Mouse (Mus musculus) liver, embryonic 14.5 days (tissue): ENCODE results near the gene Nptn.

Experiments
- CTCF ChIP-seq: IDR thresholded peaks from 2 replicates; pipeline ENCODE4 v1.5.1; 2016; ENCODE audit warnings: antibody characterized with exemption, low read depth, control low read depth
- EP300 ChIP-seq: IDR thresholded peaks from 2 replicates; pipeline ENCODE4 v1.6.1; 2016; ENCODE audit warnings: antibody characterized with exemption, low read depth

GRCm38 (mm10) chr9:58582581-58583266 lies 684 bp downstream of the Nptn start:
- TF ChIP-seq CTCF (no peak), EP300 (no peak)
